Mouse (Mus musculus): ENCODE data around the gene Gpbp1. TPM values are rescaled to one million over a fixed set of nuclear protein-coding genes. Genes with fewer than 3 reads are reported as not detected.

The Gpbp1 gene
- polyA plus RNA-seq, 1 experiment: 29.9 TPM

GRCm38 (mm10) chr13:111394341-111394740, 95.6 kb downstream of the Gpbp1 start:
- no peak overlapping the region for H3K27ac ChIP-seq (ENCODE audit: control insufficient read depth, insufficient read depth, low read depth, low read length)
- H3K4me1 ChIP-seq (ENCODE audit: control insufficient read depth, insufficient read depth, low read length): no peaks in the 10 kb centered on the region
- H3K36me3 ChIP-seq (ENCODE audit: control insufficient read depth, insufficient read depth, low read length): no peaks in the 10 kb centered on the region
- H3K4me3 ChIP-seq (ENCODE audit: control insufficient read depth, low read depth, low read length): no peak overlapping the region
- TF ChIP-seq POLR2A (IDR thresholded peaks at IDR 0.05; ENCODE audit: control insufficient read depth, low read depth, low read length) (no peak), CTCF (IDR thresholded peaks at IDR 0.05; ENCODE audit: control insufficient read depth, insufficient read depth, insufficient replicate concordance, low read depth, low read length) (no peak)
- H3K27me3 ChIP-seq (ENCODE audit: control insufficient read depth, insufficient read depth, low read length): no peaks in the 10 kb centered on the region

GRCm38 (mm10) chr13:111393426-111393825, 96.5 kb downstream of the Gpbp1 start:
- Histone ChIP-seq H3K36me3 (ENCODE audit: control insufficient read depth, insufficient read depth, low read length) (no peaks in the 10 kb centered on the region), H3K27ac (ENCODE audit: control insufficient read depth, insufficient read depth, low read depth, low read length) (no peak overlapping the region), H3K4me3 (ENCODE audit: control insufficient read depth, low read depth, low read length) (no peak overlapping the region), H3K4me1 (ENCODE audit: control insufficient read depth, insufficient read depth, low read length) (no peaks in the 10 kb centered on the region), H3K27me3 (ENCODE audit: control insufficient read depth, insufficient read depth, low read length) (no peaks in the 10 kb centered on the region)
- no peak for TF ChIP-seq CTCF (IDR thresholded peaks at IDR 0.05; ENCODE audit: control insufficient read depth, insufficient read depth, insufficient replicate concordance, low read depth, low read length)
- TF ChIP-seq POLR2A (IDR thresholded peaks at IDR 0.05; ENCODE audit: control insufficient read depth, low read depth, low read length): no peak

GRCm38 (mm10) chr13:111391426-111391825, 98.5 kb downstream of the Gpbp1 start:
- Histone ChIP-seq H3K36me3 (ENCODE audit: control insufficient read depth, insufficient read depth, low read length) (no peaks in the 10 kb centered on the region), H3K4me3 (ENCODE audit: control insufficient read depth, low read depth, low read length) (no peak overlapping the region), H3K27ac (ENCODE audit: control insufficient read depth, insufficient read depth, low read depth, low read length) (no peak overlapping the region), H3K27me3 (ENCODE audit: control insufficient read depth, insufficient read depth, low read length) (no peaks in the 10 kb centered on the region), H3K4me1 (ENCODE audit: control insufficient read depth, insufficient read depth, low read length) (no peaks in the 10 kb centered on the region)
- no peak for TF ChIP-seq POLR2A (IDR thresholded peaks at IDR 0.05; ENCODE audit: control insufficient read depth, low read depth, low read length)
- no peak for TF ChIP-seq CTCF (IDR thresholded peaks at IDR 0.05; ENCODE audit: control insufficient read depth, insufficient read depth, insufficient replicate concordance, low read depth, low read length)

GRCm38 (mm10) chr13:111391011-111391410, 98.9 kb downstream of the Gpbp1 start:
- Histone ChIP-seq H3K27ac (ENCODE audit: control insufficient read depth, insufficient read depth, low read depth, low read length) (no peak overlapping the region), H3K4me1 (ENCODE audit: control insufficient read depth, insufficient read depth, low read length) (no peaks in the 10 kb centered on the region), H3K4me3 (ENCODE audit: control insufficient read depth, low read depth, low read length) (no peak overlapping the region), H3K27me3 (ENCODE audit: control insufficient read depth, insufficient read depth, low read length) (no peaks in the 10 kb centered on the region), H3K36me3 (ENCODE audit: control insufficient read depth, insufficient read depth, low read length) (no peaks in the 10 kb centered on the region)
- TF ChIP-seq CTCF (IDR thresholded peaks at IDR 0.05; ENCODE audit: control insufficient read depth, insufficient read depth, insufficient replicate concordance, low read depth, low read length) (no peak), POLR2A (IDR thresholded peaks at IDR 0.05; ENCODE audit: control insufficient read depth, low read depth, low read length) (no peak)

- Histone ChIP-seq H3K4me1 (ENCODE audit: control insufficient read depth, insufficient read depth, low read length) (no peaks in the 10 kb centered on the region), H3K4me3 (ENCODE audit: control insufficient read depth, low read depth, low read length) (no peak overlapping the region), H3K27me3 (ENCODE audit: control insufficient read depth, insufficient read depth, low read length) (no peaks in the 10 kb centered on the region), H3K36me3 (ENCODE audit: control insufficient read depth, insufficient read depth, low read length) (no peaks in the 10 kb centered on the region), H3K27ac (ENCODE audit: control insufficient read depth, insufficient read depth, low read depth, low read length) (no peak overlapping the region)
- TF ChIP-seq CTCF (IDR thresholded peaks at IDR 0.05; ENCODE audit: control insufficient read depth, insufficient read depth, insufficient replicate concordance, low read depth, low read length): no peak
- TF ChIP-seq POLR2A (IDR thresholded peaks at IDR 0.05; ENCODE audit: control insufficient read depth, low read depth, low read length): no peak
Observed at GRCm38 (mm10) chr13:111384011-111384985, 105.6 kb downstream of the Gpbp1 start.

Other genes starting within 250 kb of the Gpbp1 start
- 0.05 TPM in 1 of 2 replicates, not detected in the other for gene Actbl2, start 235.1 kb downstream of the Gpbp1 start, polyA plus RNA-seq (2012; rRNA removed)
- not detected in 2 replicates for gene Gm49496, start 59.8 kb upstream of the Gpbp1 start, polyA plus RNA-seq (2012; rRNA removed)
- not detected in 2 replicates for gene Gm10198, start 102.7 kb upstream of the Gpbp1 start, polyA plus RNA-seq (2012; rRNA removed)
- 19.2 and 23.9 TPM in 2 replicates for gene Mier3, start 190.9 kb upstream of the Gpbp1 start, polyA plus RNA-seq (2012; rRNA removed)

Data from testis, adult 2 months (tissue).